Mouse (Mus musculus): ENCODE results near the gene Pknox2.

Gene Pknox2

DNA sequence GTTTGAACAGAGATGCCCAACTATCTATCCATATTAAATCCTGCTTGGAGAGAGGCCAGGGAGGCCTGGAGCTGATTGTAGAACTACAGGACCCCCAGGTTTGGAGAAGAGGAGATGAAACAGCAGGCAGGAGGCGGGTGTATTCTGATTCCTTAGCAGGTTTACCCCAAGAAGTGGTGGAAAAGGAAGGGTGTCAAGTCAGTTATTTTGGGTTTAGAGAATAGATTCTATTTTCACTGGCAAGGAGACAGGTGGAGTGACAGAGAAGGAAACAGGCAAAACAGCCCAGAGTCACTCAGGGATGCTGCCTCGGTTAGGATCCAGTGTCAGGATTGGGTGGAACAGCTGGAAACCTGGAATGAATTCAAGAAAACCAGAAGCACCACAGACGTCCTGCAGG, 263.6 kb downstream of the Pknox2 start:
- no peak for DNase-seq (ENCODE audit: low read depth)

DNA sequence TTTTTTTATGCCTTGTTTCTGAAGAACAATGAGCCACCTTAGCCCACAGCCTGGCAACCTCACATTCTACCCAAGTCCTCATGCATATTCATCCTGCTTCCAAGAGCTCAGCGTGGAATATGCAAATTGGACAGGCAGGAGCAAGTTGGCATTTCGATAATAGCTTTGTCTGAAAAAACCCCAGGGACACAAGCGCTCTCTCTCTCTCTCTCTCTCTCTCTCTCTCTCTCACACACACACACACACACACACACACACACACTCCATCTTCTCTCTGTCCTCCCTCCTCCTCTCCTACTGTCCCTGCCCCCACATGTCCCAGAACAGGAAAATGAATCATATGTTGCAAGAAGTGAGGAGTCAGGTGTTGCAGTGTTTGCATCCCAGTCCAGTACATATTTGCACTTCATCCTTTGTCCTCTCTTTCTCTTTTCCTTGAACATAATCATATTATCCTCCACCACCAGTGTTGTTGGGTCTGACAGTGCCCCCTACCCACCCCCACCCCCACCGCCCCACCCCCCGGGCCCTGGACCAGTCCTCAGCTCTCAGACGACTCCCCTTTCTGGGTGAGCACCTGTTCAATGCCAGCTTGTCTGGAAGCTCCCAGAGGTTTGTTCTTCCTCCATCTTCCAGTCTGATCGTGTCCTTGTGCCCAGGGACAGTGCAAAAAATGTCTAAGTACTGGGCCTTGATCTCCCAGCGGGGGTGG, 265.0 kb downstream of the Pknox2 start:
- DNase-seq (ENCODE audit: low read depth) = no peak

DNA sequence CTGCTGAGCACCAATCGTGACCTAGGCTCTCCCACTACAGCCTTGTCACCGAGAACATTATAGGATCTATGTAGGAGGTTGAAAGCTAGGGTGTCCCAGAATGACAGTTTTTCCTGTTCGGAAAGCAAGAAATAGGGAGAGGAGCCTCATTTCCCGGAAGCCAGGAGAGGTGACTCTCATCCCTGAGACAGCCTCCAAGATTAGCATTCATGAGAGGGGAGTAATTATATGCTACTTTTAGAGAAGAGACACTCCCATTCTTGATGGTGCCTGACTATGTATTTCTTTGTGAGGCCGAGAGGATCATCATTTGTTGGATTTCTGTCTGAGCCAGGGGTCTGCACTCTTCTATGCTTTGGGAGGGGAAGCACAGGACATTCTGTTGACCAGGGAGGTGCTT, 265.6 kb downstream of the Pknox2 start:
- no peak for DNase-seq (ENCODE audit: low read depth)

- DNase-seq (ENCODE audit: low read depth) = no peak
These were observed 270.4 kb downstream of the Pknox2 start for GRCm38 (mm10) chr9:36876787-36877186.

DNA sequence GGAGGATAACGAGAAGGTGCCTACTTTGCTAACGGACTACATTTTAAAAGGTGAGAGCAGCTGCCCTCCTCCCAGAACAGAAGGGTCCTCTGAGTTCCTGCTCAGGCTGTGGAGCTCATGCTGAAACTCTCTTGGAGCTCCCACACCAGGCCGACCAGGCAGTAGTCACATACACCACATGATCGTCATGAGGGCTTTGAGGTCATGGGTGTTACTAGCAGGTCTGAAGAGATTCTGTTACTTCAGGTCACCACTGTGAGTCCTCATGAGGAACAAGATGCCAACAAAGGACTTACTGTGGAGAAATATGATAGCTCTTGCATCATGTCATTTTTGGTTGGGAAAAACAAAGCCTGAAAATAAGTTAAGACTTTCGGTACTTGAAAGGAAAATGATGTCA, 270.9 kb downstream of the Pknox2 start:
- DNase-seq (ENCODE audit: low read depth) = peak; percentile 19

GRCm38 (mm10) chr9:36873796-36874195, 273.4 kb downstream of the Pknox2 start:
- no peak for DNase-seq (ENCODE audit: low read depth)

GRCm38 (mm10) chr9:36870263-36870662, 276.9 kb downstream of the Pknox2 start:
- no peak for DNase-seq (ENCODE audit: low read depth)

GRCm38 (mm10) chr9:36868662-36869061, 278.5 kb downstream of the Pknox2 start:
- no peak for DNase-seq (ENCODE audit: low read depth)

GRCm38 (mm10) chr9:36864862-36865813, 282.1 kb downstream of the Pknox2 start:
- DNase-seq (ENCODE audit: low read depth) = no peak

DNA sequence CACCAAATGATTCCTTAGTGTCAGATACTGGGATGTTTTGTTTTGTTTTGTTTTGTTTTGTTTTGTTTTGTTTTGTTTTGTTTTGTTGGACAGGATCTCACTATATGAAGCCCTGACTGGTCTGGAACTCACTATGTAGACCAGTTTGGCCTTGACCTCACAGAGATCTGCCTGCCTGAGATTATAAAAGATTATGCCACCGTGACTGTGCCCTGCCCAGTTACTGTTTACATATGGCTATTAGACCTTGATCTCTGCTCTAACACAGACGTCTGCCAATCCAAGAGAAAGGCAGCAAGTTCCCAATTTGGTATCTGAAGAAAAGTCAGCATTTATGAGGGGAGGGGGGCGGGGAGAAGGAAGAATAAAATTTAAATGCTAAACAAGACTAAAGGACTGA, 283.5 kb downstream of the Pknox2 start:
- DNase-seq (ENCODE audit: low read depth) = no peak

- peak; percentile 59 for DNase-seq (ENCODE audit: low read depth)
These were observed 284.6 kb downstream of the Pknox2 start for GRCm38 (mm10) chr9:36862576-36862975.

DNA sequence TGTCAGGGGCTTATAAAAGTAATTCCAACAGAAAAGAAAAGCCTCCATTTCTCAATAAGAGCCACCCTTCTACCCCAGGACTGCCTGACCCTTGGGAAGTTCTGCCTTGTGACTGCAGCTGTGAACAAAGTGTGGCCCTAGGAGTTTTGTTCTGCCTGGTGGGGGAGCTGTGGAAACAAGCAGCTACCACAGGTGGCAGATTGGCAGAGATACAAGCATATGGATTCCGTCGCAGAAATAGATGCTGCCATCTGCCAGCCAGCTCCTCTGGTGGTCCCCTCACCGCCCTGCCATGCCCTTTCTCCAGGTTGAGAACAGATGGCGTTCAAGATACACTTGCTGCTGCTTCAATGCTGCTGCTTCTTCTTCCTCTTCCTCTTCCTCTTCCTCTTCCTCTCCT, 288.5 kb downstream of the Pknox2 start:
- no peak for DNase-seq (ENCODE audit: low read depth)

- peak; percentile 19 for DNase-seq (ENCODE audit: low read depth)
These were observed 289.6 kb downstream of the Pknox2 start for GRCm38 (mm10) chr9:36857476-36858117.

DNA sequence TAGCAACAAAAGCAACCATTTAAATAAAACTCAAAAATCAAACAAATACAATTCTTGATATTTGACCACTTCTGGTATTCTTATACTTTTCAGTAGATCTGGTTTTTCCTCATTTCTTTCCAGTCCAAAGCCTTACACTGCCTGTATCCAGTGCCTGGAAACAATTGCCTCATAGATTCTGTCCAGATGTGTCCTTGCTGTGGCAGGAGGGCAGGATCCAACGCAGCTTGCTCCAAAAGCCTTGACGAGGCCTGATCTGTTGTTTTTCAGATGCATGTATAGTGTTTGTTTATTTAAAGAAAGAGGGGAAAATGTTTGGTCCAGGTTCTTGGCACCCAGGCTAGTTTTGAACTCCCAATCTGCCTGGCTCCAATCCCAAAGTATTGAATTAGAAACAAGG, 290.9 kb downstream of the Pknox2 start:
- DNase-seq (ENCODE audit: low read depth) = no peak

GRCm38 (mm10) chr9:36852175-36852574, 295.0 kb downstream of the Pknox2 start:
- DNase-seq (ENCODE audit: low read depth) = no peak

DNA sequence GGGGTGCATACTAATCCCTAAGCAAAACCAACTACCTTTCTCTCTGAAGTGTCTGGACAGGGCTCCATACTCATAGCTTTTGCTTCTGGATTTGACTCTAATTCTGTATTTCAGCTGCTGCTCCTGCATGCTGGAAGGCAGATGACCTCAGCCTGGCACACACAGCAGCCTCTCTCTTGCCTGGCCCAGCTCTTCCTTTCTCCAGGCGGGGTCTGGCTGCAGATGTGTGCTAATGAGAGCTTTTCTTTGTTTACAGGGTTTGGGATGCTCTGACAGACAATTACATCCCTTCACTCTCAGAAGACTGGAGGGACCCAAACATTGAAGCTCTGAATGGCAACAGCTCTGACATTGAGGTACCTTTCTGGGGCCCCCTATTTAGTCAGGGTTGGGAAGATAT, 297.1 kb downstream of the Pknox2 start:
- no peak for DNase-seq (ENCODE audit: low read depth)

DNA sequence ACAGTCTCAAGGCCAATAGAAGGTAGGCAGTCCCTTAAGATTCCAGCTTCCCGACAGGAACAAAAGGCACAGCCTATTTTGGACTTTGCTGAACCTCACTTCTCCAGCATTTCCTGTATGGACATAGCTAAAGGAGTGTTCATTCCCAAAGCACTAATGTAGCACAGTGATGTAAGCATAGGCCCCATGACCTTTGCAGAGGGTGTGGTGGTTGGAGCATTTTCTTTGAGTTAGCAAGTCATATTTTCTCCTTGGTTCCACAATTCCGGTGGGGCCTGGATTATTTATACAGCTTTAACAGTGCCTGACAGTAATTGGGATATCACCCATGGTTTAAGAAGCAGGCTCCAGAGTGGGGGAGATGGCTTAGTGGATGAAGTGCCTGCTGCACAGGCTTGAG, 298.5 kb downstream of the Pknox2 start:
- no peak for DNase-seq (ENCODE audit: low read depth)

GRCm38 (mm10) chr9:36846346-36846745, 300.9 kb downstream of the Pknox2 start:
- no peak for DNase-seq (ENCODE audit: low read depth)
